Mouse (Mus musculus) neural tube, embryonic 12.5 days (tissue): ENCODE data around the gene Asic4. TPM values are rescaled to one million over a fixed set of nuclear protein-coding genes. Genes with fewer than 3 reads are reported as not detected.

Experiments
- ATAC-seq: fragments of 200-750 bp; cut with Nextera tagmentation; 2 replicates; pipeline ENCODE4 v1.8.0; 2017; ENCODE audit warnings: low read depth, mild to moderate bottlenecking, moderate TSS enrichment, moderate library complexity; ENCODE audit not compliant: low FRiP score
- H3K27ac ChIP-seq: fragments of 300-500 bp; sonication (generic); 2 replicates; pipeline ENCODE4 v1.5.1; 2016
- H3K27me3 ChIP-seq: fragments of 300-500 bp; sonication (generic); replicated peaks from 2 replicates; pipeline ENCODE4 v1.6.1; 2016; ENCODE audit warnings: mild to moderate bottlenecking
- H3K36me3 ChIP-seq: fragments of 300-500 bp; sonication (generic); 2 replicates; pipeline ENCODE4 v1.6.1; 2016; ENCODE audit warnings: mild to moderate bottlenecking
- H3K4me1 ChIP-seq: fragments of 300-500 bp; sonication (generic); 2 replicates; pipeline ENCODE4 v1.6.1; 2016
- H3K4me2 ChIP-seq: fragments of 300-500 bp; sonication (generic); replicated peaks from 2 replicates; pipeline ENCODE4 v1.6.1; 2016; ENCODE audit warnings: mild to moderate bottlenecking
- H3K4me3 ChIP-seq: fragments of 300-500 bp; sonication (generic); 2 replicates; pipeline ENCODE4 v1.5.1; 2016
- H3K9ac ChIP-seq: fragments of 300-500 bp; sonication (generic); 2 replicates; pipeline ENCODE4 v1.6.1; 2016; ENCODE audit warnings: mild to moderate bottlenecking
- H3K9me3 ChIP-seq: fragments of 300-500 bp; sonication (generic); 2 replicates; pipeline ENCODE4 v1.6.1; 2016; ENCODE audit warnings: mild to moderate bottlenecking
- WGBS: fragments of 180-500 bp; shearing (Covaris S2); methylation state at CpG from one replicate; pipeline ENCODE4 v1.1.7; 2016; 5-methylcytosine and 5-hydroxymethylcytosine counted together
- polyA plus RNA-seq: library from polyadenylated mRNA; unstranded; fragments of >200 nt; fragmentation: Nextera tagmentation; extraction: Ambion mirVana; gene quantifications from 2 replicates; pipeline ENCODE4 v1.2.1, GENCODE M21; 2016

Asic4 gene
- polyA plus RNA-seq, 1 experiment from 2014 or later, result 22.1 TPM

DNA sequence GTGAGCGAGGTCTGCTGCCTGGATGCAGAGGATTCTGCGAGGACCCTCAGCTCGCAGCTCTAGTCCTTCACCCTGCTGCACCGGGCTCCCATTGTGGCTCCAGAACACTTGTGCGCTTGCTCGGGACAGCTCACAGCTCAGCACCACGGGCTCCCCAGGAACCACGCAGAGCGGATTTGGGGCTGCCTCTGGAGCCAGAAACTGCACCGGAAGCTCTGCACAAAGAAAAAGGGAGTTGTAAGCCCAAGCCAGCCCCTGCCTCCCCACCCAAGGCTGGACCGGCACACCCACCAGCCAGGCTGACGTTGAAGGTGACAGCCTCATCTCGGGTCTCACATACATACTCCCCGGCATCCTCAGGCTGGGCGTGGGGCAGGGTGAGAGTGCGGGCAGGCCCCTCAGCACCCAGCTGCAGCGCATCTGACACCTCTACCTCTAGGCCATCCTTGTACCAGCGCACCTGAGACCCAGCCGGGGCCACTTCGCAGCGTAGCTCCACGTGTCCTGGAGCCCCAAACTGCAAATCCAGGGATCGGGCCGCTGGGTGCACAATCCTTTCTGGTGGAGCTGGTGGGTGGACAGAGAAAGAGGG lies 42.4 kb downstream of the Asic4 start:
- Histone ChIP-seq H3K9ac (no peak overlapping the region), H3K4me3 (no peak overlapping the region), H3K27ac (no peak overlapping the region), H3K27me3 (peaks cover 33% of the 10 kb centered on the region), H3K9me3 (no peaks in the 10 kb centered on the region), H3K4me1 (peaks cover 6% of the 10 kb centered on the region), H3K36me3 (peaks cover 13% of the 10 kb centered on the region; the same call in 1 of the 2 replicates), H3K4me2 (no peak overlapping the region)
- ATAC-seq, result no peak
- 38% methylated on average over 24 of the region's 24 CpGs for WGBS

DNA sequence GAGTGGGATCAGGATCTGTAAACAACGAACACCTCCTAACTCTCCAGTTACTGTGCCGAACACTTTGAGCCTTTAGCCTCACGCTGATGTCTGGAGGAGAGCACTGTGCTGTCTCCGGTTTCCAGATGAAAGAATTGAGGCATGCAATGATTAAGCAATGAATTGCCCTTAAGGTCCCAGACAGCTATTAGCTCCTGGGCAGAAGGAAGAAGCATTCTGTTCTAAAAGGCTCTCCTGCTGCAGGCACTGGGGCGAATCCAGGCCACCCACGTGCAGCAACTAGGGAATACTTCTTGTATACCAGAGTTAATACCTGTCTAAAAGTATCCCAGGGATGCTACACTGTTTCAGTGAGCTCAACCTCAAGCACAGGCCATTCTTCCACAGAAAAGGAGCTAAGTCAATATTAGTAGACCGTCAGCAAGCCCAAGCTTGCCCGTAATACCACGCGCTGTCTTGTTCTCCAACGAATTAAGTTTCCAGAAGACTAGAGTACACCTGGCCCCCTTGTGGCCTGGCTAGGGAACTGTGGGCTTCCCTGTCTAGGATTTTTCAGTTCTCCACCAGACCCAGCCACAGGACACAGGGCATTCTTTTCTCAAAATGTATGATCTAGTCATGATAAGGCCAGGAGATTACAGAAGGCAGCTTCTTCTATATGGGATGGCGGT lies 44.8 kb downstream of the Asic4 start:
- no peak overlapping the region for H3K4me2 ChIP-seq
- H3K36me3 ChIP-seq, result peaks cover 16% of the 10 kb centered on the region; the same call in 1 of the 2 replicates
- H3K27me3 ChIP-seq, result 0 out of 2 replicates have a peak, but pooled peaks cover 11% of the 10 kb centered on the region
- WGBS, result 33% methylated on average over 12 of the region's 12 CpGs
- ATAC-seq, result no peak
- no peak overlapping the region for H3K4me3 ChIP-seq
- H3K27ac ChIP-seq, result no peak overlapping the region
- no peak overlapping the region for H3K9ac ChIP-seq
- H3K9me3 ChIP-seq, result no peaks in the 10 kb centered on the region
- H3K4me1 ChIP-seq, result no peaks in the 10 kb centered on the region

DNA sequence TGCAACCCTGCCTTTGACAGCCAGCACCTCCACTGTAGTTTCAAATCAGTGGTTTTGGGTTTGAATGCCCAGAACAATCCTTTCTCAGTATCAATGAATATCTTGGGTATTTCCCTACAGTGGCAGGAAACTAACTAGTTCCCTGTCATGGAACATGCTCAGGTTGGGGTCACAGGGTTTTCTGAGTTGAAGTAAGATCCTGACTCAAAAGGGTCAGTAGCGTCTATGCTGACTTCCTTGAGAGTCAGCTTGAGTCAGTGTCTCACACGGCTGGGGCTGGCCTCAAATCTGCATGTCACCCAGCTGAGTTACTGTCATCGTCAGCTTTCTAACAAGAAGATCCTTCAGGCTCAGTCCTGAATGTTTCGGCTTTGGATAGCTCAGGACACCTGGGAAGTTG lies 48.7 kb downstream of the Asic4 start:
- no peak overlapping the region for H3K27ac ChIP-seq
- H3K9ac ChIP-seq, result no peak overlapping the region
- H3K4me1 ChIP-seq, result no peaks in the 10 kb centered on the region
- peaks cover 36% of the 10 kb centered on the region for H3K36me3 ChIP-seq
- ATAC-seq, result no peak
- H3K9me3 ChIP-seq, result no peaks in the 10 kb centered on the region
- H3K4me3 ChIP-seq, result no peak overlapping the region
- peaks cover 8% of the 10 kb centered on the region for H3K27me3 ChIP-seq
- 89% methylated on average over 4 of the region's 4 CpGs for WGBS
- no peak overlapping the region for H3K4me2 ChIP-seq

- peaks cover 36% of the 10 kb centered on the region for H3K36me3 ChIP-seq
- ATAC-seq, result no peak
- H3K27ac ChIP-seq, result no peak overlapping the region
- 89% methylated on average over 7 of the region's 7 CpGs for WGBS
- H3K9me3 ChIP-seq, result no peaks in the 10 kb centered on the region
- H3K9ac ChIP-seq, result no peak overlapping the region
- H3K4me2 ChIP-seq, result no peak overlapping the region
- no peaks in the 10 kb centered on the region for H3K4me1 ChIP-seq
- H3K27me3 ChIP-seq, result peaks cover 9% of the 10 kb centered on the region
- no peak overlapping the region for H3K4me3 ChIP-seq
Measured at GRCm38 (mm10) chr1:75499441-75499840, 49.2 kb downstream of the Asic4 start.

- no peak for ATAC-seq
- H3K9ac ChIP-seq, result no peak overlapping the region
- peaks cover 9% of the 10 kb centered on the region for H3K27me3 ChIP-seq
- no peak overlapping the region for H3K4me2 ChIP-seq
- H3K4me3 ChIP-seq, result no peak overlapping the region
- peaks cover 15% of the 10 kb centered on the region for H3K4me1 ChIP-seq
- H3K27ac ChIP-seq, result no peak overlapping the region
- H3K9me3 ChIP-seq, result no peaks in the 10 kb centered on the region
- WGBS, result 95% methylated on average over 9 of the region's 9 CpGs
- H3K36me3 ChIP-seq, result peaks cover 31% of the 10 kb centered on the region
Measured at GRCm38 (mm10) chr1:75501905-75502304, 51.7 kb downstream of the Asic4 start.

DNA sequence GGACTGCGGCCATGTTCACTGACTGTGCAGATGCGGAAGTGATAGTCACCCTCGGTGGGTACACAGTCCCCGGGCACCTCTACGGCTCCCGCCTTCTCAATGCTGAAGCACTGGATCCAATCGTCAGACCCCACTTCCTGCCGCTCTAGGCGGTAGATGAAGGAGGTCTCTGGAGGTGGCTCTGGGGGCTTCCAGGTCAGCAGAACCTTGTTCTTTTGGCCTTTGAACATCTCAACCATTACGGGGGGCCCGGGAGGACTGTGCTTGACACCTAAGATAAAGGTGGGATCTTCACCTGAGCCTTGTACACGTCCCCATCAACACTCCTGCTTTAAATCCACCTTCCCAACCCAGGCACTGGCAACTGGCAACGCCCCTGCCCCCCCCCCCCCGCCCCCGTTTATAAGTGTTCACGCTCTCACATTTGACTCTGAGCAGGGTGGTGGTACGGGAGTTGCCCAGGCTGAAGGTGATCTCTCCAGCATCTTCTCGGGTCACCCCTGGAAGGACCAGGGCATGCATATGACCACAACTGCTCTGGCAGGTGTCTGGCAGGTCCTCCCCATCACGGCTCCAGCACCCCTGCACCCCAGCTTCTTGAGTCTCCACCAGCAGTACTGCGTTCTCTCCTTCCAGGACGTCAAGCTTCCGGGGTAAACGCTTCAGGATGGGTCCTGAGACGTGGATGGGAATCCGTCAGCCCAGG lies 52.9 kb downstream of the Asic4 start:
- H3K9me3 ChIP-seq, result no peaks in the 10 kb centered on the region
- peaks cover 30% of the 10 kb centered on the region for H3K36me3 ChIP-seq
- 86% methylated on average over 25 of the region's 25 CpGs for WGBS
- H3K27me3 ChIP-seq, result peaks cover 18% of the 10 kb centered on the region
- peaks cover 21% of the 10 kb centered on the region for H3K4me1 ChIP-seq
- H3K4me3 ChIP-seq, result no peak overlapping the region
- H3K4me2 ChIP-seq, result peak overlapping the region; percentile 4; the same call in 1 of the 2 replicates
- H3K9ac ChIP-seq, result no peak overlapping the region
- no peak for ATAC-seq
- H3K27ac ChIP-seq, result no peak overlapping the region

DNA sequence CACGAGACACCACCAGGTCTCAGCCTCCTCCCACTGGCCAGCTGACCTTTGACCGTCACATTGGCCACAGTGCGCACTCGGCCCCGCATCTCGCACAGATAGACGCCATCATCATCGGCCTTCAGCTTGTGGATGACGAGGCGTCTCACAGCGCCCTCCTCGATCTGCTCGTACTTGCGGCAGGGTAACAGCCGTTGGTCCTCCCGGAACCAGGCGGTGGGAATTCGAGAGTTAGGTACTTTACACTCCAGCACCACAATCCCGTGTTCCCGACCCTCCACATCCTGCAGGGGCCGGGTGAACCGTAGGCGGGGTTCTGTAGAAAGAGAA lies 53.4 kb downstream of the Asic4 start:
- Histone ChIP-seq H3K9ac (no peak overlapping the region), H3K9me3 (no peaks in the 10 kb centered on the region), H3K27me3 (peaks cover 18% of the 10 kb centered on the region), H3K4me3 (no peak overlapping the region), H3K27ac (no peak overlapping the region), H3K4me1 (peaks cover 21% of the 10 kb centered on the region), H3K4me2 (peak overlapping the region; percentile 4; the same call in 1 of the 2 replicates), H3K36me3 (peaks cover 30% of the 10 kb centered on the region)
- WGBS, result 59% methylated on average over 23 of the region's 23 CpGs
- ATAC-seq, result no peak

GRCm38 (mm10) chr1:75504256-75505045 lies 54.2 kb downstream of the Asic4 start:
- Histone ChIP-seq H3K27me3 (peaks cover 22% of the 10 kb centered on the region), H3K27ac (no peak overlapping the region), H3K9ac (peak overlapping the region; percentile 92), H3K4me2 (peak overlapping the region; percentile 94), H3K4me3 (peak overlapping the region; percentile 77), H3K36me3 (peaks cover 30% of the 10 kb centered on the region), H3K9me3 (no peaks in the 10 kb centered on the region), H3K4me1 (peaks cover 21% of the 10 kb centered on the region)
- 66% methylated on average over 9 of the region's 9 CpGs for WGBS
- no peak for ATAC-seq

DNA sequence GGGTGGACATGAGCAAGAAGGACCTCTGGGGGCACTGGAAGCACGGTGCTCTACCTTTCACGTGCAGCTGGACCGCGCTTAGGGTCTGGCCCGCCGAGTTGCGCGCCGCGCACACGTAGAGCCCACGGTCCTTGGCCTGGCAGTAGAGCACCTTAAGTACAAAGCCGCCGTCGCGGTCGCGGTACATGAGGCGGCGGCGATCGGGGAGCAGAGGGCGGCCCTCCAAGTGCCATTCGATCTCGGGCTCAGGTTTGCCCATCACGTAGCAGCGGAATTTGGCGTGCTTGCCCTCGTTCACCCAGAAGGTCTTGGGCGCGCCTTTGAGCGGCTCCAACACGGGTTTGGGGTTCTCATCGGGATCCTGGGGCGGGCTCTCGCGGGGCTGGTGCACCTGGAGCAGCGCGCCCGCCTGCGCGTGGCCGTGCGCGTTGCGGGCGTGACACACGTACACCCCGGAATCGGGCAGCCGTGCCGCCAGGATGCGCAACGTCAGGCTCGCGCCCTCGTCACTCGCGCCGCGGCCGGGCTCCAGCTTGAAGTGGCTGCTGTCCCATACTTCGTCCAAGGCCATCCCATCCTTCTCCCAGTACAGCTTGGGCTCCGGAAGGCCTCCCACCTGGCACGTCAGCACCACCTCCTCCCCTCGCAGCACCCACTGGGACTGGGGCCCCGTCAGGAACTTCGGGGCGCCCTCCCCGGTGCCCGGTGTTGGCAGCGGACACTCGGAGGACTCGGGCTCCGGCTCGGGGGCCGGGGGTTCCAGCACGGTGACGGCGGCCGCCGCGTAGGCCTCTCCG lies 55.1 kb downstream of the Asic4 start:
- Histone ChIP-seq H3K9me3 (no peaks in the 10 kb centered on the region), H3K27ac (peak overlapping the region; percentile 73), H3K27me3 (peaks cover 23% of the 10 kb centered on the region), H3K36me3 (peaks cover 26% of the 10 kb centered on the region), H3K4me1 (peaks cover 21% of the 10 kb centered on the region), H3K4me3 (peak overlapping the region; percentile 77), H3K9ac (peak overlapping the region; percentile 92), H3K4me2 (peak overlapping the region; percentile 94)
- WGBS, result under 1% methylated on average over 84 of the region's 84 CpGs
- ATAC-seq, result peak; percentile 53

DNA sequence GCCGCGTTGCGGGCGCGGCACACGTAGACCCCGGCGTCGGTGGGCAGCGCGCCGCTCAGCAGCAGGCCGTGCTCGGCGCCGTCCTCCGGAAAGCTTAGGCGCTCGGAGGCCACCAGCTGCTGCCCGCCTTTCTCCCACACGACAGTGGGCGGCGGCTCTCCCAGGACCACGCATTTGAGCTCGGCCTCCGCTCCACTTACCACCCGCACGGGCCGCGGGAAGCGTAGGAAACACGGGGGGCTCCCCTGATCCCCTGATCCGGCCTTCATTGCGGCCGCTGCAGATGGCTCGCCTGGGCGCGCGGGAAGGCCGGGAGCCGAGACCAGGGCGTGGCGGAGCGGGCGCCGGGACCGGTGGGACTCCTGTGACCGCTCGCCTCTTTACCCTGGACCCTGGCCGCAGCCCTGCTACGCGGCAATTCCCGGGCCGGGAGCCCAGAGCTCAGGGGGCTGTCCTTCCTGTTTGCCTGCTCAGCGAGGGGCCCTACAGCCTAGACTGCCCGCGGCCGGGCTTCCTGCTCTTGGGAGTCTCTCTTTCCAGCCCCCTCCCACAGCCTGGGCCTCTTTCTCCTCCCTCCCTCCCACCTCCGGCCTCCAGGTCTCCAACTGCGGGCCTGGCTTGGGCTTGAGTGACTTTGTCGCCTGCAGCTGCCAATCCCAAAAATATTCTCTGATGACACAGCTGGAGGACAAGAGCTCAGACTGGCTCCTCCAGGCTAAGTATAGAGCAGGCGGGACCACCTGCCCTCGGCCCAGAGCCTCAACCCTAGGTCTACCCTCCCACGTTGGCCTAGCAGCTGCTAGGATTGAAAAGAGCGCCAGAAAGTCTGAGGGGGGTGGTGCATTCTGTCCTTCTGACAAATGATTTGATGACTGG lies 56.0 kb downstream of the Asic4 start, which contains the start of gene Obsl1:
Obsl1 (minus strand) TSS at position 497 of the 876 bp plus-strand sequence.
- H3K36me3 ChIP-seq, result peaks cover 20% of the 10 kb centered on the region

More for the DNA sequence above, 56.0 kb downstream of the Asic4 start, which contains the start of gene Obsl1:
- H3K4me3 ChIP-seq, result peak within 1 kb of the TSS; percentile 77
- WGBS, result under 1% methylated on average over 65 of the region's 65 CpGs
- H3K9me3 ChIP-seq, result no peaks in the 10 kb centered on the region
- H3K27ac ChIP-seq, result peak within 1 kb of the TSS; percentile 73
- H3K27me3 ChIP-seq, result peaks cover 23% of the 10 kb centered on the region
- H3K4me2 ChIP-seq, result peak within 1 kb of the TSS; percentile 94
- H3K9ac ChIP-seq, result peak within 1 kb of the TSS; percentile 92
- H3K4me1 ChIP-seq, result peaks cover 21% of the 10 kb centered on the region
- peak; percentile 75 for ATAC-seq
